Mouse (Mus musculus) kidney, postnatal 10 days (tissue): ENCODE measurements around the gene Thbs2.

Source experiments
- DNase-seq: peaks from one replicate; pipeline ENCODE4 v3.0.0; 2021; ENCODE audit warnings: mixed read lengths

The Thbs2 gene

DNA sequence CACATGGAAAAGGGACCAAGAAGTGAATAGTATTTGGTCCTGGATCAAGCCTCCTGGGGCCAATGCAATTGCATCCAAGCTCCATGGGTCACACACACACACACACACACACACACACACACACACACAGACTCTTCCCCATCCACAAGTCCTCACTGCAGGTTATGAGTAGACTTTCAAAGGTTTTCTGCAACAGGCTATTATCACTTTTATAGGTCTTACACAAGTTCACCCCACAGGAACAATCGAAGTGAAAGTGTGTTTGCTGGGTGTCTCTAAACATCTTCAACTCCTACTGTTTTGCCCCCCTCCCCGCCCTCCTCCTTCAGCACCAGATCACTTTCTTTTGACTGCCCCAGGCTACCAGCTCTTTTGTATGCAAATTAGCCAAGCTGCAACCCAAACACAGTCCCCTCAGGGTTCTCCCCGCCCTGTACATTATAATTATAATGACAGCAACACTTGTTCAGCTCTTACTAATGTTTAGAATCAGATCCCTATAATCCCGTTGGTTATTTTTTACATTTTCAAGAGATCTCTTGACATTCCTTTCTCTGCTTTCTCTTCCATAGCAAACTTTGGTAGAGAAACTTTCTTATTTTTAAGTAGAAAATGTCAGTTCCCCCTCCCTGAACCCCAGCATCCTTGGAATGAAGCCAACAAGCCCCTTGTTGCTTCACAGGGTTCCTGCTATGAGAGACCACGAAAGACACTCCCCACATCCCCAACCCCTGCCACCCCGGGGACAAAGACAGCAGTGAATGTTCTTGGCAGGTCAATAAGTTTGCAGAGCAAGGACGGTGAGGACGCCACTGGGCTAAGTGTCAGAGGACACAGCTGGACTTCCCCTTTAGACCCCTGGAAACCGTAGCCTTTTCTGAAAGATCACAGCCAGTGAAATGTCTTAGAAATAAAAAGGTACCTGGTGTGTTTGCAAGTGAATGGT, 714 bp downstream of the Thbs2 start:
- DNase-seq, result peak; percentile 30

DNA sequence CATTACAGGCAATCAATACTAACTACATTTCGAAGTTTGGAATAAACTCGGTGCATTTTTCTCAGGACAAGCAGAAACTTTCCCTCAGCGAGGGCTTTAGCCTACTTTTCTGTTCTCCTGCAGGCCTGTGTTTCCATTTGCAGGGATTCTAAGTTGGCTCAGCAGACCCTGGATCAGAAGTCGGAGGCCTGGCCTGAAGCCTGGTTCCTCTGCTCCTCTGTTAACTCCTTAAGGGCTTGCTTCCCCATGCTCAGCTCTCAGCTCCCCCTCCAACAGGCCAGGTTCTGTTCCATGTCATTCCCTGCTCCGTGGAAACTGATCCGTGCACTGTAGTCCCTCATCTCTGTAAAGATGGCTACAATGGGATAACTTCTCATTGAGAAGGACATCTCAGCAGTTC, 2.1 kb downstream of the Thbs2 start:
- DNase-seq, result peak; percentile 52

DNA sequence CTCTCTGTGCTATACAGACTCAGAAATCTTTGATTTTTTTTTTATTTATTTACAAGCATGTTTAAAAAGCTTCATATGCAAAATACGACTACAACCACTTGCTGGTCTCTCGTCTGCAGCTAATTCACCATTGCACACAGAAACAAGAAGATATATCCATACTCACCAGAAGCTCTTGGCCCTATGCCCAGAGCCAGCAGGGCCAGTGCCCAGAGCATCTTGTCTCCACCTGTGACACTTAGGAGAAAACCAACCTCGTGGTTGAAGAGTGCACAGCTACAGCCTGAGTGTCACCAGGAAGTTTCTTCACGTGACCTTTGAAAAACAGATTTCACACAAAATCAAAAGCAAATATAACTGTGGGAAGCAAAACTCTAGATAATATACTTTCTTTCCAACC, 2.8 kb downstream of the Thbs2 start:
- DNase-seq, result no peak

DNA sequence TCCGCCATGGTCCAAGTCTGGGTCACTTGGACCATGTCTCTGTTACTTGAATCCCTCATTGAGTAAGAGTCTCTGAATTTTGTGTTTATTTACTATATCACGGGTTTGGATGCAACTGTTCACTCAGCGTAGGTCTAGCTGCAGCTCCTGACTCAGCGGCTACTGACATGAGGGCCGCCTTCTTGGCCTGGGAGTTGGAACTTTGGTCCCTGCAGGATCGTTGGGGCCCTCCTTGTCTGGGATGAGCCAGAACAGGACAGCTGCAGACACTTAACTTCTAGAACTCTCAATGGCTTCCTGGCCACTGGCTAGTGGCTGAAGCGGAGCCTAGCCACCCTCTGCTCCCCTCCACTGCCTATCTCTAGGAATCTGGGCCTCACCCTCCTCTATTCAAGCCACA, 11.2 kb downstream of the Thbs2 start:
- DNase-seq, result no peak

DNA sequence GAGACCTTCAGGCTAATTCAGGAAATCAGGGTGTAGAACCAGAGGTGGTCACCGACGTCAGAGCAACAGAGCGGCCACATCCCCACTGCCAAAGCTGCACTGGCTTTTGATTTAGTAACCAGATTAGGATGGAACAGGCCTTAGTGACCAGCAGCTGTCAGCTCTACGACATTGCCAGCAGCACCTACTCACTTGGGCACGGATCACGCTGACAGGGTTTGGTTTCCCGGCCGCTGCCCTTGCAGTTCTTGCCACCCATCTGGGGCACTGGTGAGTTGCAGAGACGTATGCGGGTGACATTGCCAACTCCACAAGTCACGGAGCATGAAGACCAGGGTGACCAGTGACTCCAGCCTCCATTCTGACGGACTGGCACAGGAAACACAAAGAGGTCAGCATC, 13.0 kb downstream of the Thbs2 start:
- no peak for DNase-seq

DNA sequence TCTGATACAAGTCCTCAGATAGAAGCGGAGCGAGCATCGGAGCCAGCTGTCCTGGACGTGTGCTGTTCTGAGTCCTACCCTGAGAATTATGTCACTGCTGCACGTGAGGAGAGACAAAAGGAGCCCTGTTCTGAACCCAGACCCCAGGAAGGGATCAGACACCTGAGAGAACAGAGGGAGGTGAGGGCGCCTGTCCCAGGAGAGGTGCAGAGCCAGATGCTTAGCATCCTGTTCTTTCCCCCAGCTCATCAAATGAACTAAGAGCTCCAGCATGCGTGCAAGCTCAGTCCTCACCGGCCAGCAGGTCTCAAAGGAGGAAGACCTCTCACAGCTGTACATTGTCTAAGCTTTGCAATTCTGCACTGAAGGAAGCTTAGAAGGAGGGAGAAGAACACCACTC, 16.8 kb downstream of the Thbs2 start:
- no peak for DNase-seq

DNA sequence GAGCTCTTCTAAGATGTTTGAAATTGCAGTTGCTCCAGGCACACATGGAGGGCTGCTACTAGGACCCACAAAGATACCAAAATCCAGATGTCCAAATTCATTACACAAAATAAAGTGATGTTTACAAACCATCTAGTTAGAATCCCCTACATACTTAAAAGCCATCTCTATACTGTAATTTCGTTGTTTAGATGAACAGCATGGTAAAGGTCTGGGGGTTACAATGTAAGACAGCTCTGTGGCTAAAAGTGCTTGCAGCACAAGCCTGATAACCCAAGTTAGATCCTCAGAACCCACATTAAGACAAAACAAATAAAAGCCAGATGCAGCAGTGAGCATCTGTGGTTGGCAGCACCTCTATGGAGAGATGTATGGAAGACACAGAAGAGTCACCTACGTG, 18.5 kb downstream of the Thbs2 start:
- DNase-seq, result no peak

DNA sequence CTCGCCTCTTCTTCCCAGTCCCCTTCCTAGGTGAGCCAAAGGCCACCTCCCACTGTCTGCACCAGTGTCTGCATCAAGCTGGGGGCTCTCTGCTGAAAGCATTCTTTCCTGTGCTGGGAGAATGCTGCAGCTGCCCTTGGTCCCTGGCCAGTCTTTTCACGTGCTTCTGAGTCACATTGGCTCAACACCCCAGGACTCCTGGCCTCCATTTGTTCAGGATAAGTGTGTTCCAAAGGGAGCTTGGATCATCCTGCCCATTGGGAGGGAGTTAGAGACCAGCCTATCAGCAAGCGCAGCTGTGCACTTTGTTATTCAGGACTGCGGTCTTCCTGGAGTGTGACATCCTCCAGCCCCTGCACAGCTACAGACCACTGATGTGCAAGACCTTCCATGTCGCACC, 21.6 kb downstream of the Thbs2 start:
- peak; percentile 37 for DNase-seq

DNA sequence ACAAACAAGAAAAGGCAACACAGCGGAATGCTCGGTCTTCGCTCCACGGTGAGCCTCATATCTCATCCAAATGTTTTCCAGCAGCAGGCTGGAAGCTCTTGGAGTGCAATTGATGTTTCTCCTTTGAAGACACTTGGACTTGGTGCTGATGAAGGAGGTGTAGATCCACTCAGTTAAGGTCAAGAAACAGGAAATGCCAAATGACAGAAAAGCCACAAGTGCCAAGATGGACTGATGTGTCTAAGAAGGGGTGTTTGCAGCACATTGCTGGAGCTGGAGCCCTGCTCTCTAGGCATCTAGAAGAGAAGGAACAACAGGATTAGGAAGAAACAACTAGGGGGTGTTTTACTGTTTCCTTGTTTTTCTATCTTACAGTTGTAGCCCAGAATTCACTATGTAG, 26.8 kb downstream of the Thbs2 start:
- no peak for DNase-seq

DNA sequence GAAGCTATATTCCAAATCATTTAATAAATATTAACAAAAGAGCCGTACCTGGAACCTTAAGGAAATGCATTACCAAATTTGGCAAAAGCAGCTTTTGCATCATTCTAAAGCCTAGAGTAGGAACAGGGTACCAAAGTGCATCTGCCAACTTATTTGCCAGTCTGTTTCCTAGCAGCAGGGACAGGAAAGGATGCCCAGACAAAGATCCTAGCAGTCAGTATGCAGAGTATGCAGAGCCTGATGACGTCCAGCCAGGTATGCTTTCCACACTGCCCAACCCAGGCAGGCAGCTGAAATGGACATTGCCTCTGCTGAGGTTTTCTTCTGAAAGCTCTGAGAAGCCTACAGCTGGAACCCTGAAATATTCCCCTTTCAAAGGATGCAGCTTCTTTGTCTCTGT, 27.6 kb downstream of the Thbs2 start:
- no peak for DNase-seq

DNA sequence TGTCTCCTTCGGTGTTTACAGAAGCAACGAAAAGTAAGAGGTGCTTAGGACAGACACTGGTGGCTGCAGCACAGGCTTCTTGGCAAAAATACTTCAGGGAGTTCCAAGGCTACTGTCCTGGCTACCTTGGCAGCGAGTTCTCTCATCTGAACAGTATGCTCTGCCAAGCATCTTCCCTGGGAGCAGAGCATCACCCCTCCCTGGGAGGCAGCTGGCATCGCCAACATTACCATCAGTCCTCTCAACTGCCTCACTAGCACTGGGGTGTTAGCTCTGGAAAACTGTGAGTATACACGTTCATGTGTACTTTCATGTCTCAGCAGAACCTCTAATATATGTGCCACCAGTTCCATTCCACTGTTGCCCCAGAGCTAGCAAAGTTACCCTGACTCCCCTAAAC, 30.7 kb downstream of the Thbs2 start:
- DNase-seq, result no peak

DNA sequence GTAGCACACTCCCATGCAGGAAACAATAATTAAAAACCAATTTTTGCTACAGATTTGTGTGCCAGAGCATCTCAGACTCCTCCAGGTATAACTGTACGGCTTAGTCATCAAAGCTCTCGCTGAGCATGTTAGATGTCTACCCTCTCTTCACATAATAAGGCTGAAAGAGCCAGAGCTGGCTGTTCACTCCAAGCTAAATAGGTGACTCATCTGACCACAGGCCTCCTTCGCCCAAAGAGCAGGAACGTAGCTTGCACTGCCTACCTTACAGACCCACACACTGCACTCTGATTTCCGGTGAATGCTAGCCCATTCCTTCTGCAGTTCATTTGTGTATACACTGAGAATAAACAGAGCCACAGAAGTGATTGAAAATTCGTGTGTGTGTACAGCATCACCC, 31.6 kb downstream of the Thbs2 start:
- no peak for DNase-seq

DNA sequence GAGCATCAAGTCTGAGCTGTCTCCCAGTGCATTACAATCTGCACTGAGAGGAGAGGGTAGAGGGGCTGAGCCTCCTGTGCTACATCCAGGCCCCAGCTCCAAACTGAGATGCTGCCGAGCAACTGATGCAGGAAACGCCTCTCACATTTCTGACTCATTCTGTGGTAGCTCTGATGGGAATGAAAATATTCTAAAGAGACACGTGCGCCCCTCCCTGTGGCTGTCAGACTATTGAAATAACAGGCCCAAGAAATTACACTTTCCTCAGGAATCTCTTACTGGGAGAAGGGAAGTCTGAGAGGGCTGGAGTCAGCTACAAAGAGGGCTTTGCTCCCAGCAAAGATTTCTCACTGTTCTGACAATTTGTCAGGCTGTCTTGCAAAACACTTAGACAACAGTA, 34.3 kb downstream of the Thbs2 start:
- no peak for DNase-seq

DNA sequence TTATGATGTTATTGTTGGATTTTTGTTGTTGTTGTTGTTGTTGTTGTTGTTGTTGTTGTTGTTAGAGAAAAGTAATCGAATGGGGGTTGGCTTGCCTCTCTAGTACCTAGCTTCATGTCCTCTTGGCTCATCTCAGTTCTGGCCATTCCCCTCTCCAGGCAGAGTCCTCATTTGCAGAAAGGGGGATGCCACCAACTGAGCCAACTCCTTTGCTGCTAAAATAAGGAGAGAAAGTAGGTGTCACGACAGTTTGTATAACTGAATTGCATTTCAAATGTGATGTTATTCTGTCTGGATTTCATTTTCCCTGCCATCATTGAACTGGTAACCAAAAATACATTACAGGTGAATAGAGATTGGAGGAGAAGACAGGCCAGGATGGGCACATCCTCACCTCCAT, 35.9 kb downstream of the Thbs2 start:
- DNase-seq, result no peak

DNA sequence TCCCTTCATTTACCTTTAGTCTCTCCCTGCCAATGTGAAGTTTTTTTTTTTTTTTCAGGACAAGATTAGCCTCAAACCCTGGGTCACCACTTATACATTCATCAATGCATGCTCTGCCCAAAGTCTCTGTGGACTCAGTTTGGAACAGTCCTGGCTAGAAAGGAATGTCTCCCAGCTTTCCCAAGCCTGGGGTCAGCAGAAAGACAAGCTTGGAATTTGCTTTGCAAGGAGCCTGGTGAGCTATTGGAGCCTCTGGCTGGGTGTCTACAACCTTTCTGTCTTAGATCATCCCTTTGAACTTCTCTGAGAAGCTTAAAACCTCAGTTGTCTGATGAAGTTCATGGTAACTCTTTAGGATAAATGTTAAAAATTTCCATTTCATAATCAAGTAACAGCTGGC, 36.9 kb downstream of the Thbs2 start:
- DNase-seq, result no peak

DNA sequence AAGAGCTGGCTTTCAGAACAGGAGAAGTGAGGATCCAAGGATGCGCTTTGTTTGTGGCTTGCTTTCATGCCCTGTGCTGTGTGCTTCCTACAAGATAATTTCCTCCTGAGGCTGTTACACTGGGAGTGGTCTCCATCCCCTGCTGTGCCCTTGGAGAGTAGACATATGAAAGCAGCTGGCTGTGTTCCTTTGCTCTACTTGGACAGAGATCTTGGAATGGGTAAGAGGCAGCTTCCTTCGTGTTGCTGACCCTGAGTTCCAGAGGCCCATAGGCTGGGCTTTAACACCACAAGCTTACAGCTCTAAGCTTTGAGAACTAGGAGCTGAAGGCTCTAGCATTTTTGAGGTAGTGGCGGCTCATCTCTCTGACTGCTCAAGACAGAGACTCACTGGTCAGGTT, 39.1 kb downstream of the Thbs2 start:
- peak; percentile 31 for DNase-seq

DNA sequence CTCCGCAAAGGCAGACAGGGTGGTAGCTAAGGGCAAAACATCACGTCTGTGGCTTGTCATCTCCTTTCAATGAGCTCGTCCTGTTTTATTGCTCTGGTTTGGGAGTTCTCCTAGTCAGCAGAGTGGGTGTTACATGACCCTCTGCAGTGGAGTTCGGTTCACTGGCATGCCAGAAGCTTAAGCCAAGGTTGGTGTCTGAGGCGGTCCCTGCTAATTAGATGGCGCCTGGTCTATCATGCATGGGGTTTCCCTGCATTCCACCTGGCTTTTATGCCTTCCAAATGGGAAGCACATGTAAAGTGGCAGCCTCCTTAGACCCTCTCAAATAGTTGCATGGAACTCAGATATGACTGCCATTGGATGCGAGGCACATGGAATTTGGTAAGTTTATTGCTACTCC, 42.0 kb downstream of the Thbs2 start:
- no peak for DNase-seq

DNA sequence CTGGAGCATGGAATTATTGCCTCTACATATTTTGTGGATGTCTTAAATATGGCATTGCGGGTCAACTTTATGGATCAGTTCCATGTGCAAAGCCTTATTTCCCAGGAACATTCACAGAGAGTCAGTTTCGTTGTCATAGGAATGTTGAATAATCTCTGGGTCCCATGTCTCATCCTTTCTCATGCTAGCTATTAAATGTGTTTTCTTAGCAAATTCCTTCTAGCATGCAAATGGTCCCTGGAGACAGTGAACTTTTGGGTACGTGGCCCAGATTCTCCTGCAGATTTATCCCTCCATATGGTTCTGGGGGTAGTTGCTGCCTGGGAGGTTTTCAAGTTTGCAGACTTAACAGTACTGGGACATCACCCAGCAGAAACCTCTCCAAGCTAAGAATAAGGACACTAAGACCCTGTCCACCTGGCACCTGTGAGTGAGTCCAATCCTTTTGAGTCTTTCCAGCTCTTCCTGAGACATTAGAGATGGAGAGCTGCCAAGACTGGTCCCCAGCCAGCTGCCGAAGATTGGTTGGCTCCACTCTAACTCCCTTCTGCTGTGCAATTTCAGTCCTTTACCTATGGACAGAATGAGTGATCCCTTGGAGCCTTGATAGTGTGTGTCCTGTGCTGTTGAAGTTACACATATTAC, 45.9 kb downstream of the Thbs2 start:
- no peak for DNase-seq

DNA sequence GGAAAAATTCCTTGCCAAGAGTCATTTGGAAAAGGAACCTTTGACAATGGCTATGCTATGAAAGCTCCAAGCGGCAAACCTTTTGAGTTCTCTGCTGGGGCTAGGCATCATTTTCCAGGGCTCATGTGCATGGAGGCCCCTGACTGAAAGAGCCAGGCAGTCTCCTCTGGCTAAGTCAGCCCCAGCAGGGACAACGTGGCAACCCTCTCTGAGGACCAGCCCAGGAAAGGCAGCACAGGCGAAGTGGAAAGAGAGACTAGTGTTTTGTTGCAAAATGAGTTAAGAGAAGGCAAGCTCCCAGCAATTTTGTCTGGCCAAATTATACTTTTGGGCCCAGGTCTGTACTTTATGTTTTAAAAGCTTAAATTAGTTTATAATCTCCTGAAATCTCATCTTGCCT, 50.0 kb downstream of the Thbs2 start:
- DNase-seq, result no peak

DNA sequence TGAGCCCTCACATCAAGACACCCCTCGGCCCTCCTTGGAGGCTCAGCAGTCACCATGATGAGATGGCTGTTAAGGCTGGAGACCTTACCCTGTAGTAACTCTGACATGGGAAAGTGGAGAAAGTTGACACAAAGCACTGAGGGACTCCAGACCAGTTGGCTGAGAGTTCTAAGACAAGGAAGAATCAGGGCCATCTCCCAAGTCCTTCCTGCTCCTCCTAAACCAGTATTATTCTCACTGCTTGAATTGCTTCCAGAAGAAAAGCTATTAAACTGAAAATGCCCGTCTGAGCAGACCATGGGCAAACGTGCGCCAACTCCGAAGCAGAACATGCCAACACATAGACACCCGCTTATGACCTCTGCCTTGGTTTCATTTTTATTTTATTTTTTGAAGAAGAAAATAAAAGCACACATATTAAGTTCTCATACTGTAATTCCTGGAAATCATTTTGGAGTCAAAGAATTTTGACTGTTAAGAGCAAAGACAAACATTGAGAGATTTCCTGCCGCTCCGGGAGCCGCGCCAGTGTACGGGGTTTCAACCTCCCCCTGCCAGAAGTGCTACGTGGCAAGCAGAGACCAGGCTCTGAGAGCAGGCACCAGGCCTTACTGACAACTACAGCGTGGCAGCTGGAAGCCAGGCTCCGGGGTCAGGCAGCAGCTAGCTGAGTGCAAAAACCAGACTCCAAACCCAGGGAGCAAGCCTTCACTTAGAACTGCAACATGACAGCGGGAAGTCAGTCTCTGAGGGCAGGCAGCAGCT, 53.5 kb downstream of the Thbs2 start:
- peak; percentile 88 for DNase-seq

DNA sequence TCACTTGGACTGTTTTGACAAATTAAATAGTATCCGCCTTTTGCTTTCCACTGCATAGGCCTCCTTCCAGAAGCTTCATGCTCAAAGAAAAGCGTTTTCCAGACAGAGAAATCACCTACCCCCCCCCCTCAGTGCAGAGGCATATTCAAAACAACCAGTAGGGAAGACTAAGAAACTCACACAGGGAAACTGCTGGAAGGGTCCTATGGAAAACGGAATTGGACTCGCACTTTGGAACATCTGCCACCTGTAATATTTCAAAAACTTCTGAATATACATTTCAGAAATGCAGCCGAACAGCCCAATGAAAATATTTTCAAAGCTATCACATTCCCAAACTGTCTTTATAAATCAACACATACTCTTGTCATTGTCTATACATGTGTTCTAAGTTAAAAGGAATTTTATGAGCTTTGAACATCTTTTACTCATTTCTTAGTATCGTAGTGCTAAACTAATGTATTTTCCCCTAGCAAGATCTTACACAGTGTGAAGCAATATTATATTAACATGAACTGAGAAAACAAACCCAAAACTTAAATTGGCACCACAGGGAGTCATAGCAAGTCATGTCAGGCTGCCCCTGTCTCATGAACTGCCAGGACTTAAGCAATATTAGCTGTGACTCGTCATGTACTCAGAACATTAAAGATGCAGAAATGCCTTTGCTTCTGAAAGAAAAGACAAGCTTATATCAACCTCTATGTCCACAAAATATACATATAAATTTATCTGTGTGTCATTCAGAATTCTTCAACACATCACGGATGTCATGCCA, 58.3 kb downstream of the Thbs2 start:
- no peak for DNase-seq

DNA sequence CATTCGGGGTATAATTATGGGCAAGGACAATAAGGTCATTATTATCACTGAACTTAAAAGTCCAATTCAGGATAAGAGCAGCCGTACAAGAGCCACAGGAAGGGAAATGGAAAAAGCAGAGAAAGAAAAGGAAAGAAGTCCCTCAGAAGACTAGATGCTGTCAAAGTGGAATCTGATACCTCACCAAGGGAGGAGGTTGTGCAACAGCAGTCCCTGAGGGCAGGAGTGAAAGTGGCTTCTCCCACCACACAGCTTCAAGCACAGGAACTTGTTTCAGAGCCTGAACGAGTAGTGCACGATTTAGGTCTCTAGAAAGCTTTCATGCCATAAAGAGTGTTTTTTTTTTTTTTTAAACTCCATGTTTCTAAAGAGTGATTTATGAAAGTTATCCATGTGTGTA, 65.1 kb downstream of the Thbs2 start:
- no peak for DNase-seq

DNA sequence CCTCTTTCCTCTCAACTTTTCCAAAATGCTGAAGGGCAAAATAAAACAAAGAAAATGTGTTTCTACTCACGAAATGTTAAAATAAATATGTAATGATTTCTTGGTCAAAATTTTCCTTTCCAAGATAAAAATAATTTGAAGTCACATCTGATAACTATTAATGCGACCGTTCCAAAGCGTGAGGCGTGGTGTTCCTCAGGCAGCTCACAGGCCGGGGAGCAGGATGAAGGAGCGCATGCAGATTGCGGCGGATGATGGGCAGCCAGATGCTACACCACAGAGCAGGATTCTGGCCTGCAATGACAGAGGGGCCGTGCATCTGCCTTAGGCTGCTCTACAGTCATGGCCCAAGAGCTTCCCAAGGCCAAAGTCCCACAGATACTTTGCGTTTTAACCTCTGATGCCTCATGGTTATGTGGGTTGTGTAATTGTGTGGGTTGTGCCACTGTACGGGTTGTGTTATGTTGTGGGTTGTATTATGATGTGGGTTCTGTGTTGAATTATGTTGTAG, 66.2 kb downstream of the Thbs2 start:
- peak; percentile 48 for DNase-seq
